Mouse (Mus musculus) limb, embryonic 11.5 days (tissue): ENCODE results near the gene Sh3bgr. TPM values are rescaled to one million over a fixed set of nuclear protein-coding genes. Genes with fewer than 3 reads are reported as not detected.

ENCODE experiments used
- ATAC-seq: fragments of 200-750 bp; cut with Nextera tagmentation; 2 replicates; pipeline ENCODE4 v1.8.0; 2017; ENCODE audit warnings: low read depth; ENCODE audit not compliant: insufficient number of reproducible peaks, low FRiP score, low TSS enrichment
- DNase-seq: peaks from one replicate; pipeline ENCODE4 v3.0.0-alpha.2; 2015; ENCODE audit warnings: low spot score
- H3K27ac ChIP-seq: fragments of 300-500 bp; sonication (generic); replicated peaks from 2 replicates; pipeline ENCODE4 v1.5.1; 2014; ENCODE audit warnings: low read depth, mild to moderate bottlenecking, low read length
- H3K27me3 ChIP-seq: fragments of 300-500 bp; sonication (generic); 2 replicates; pipeline ENCODE4 v1.6.1; 2014; ENCODE audit warnings: mild to moderate bottlenecking, low read length, mixed read lengths; ENCODE audit not compliant: control insufficient read depth, insufficient read depth
- H3K36me3 ChIP-seq: fragments of 300-500 bp; sonication (generic); 2 replicates; pipeline ENCODE4 v1.6.1; 2014; ENCODE audit warnings: mild to moderate bottlenecking, low read length, moderate library complexity, mixed read lengths; ENCODE audit not compliant: control insufficient read depth, insufficient read depth
- H3K4me1 ChIP-seq: fragments of 300-500 bp; sonication (generic); 2 replicates; pipeline ENCODE4 v1.6.1; 2014; ENCODE audit warnings: low read length, mixed read lengths; ENCODE audit not compliant: control insufficient read depth, insufficient read depth
- H3K4me2 ChIP-seq: fragments of 300-500 bp; sonication (generic); 2 replicates; pipeline ENCODE4 v1.6.1; 2014; ENCODE audit warnings: low read depth, mild to moderate bottlenecking, moderate library complexity; ENCODE audit not compliant: severe bottlenecking
- H3K4me3 ChIP-seq: fragments of 300-500 bp; sonication (generic); 2 replicates; pipeline ENCODE4 v1.5.1; 2014; ENCODE audit warnings: low read depth, low read length
- H3K9ac ChIP-seq: fragments of 300-500 bp; sonication (generic); 2 replicates; pipeline ENCODE4 v1.6.1; 2014; ENCODE audit warnings: mild to moderate bottlenecking, low read length
- H3K9me3 ChIP-seq: fragments of 300-500 bp; sonication (generic); 2 replicates; pipeline ENCODE4 v1.6.1; 2016; ENCODE audit warnings: low read length; ENCODE audit not compliant: control insufficient read depth
- WGBS: fragments of 180-500 bp; shearing (Covaris S2); extraction: QIAGEN DNeasy Blood & Tissue Kit; methylation state at CpG from one replicate; pipeline ENCODE4 v1.1.7; 2014; 5-methylcytosine and 5-hydroxymethylcytosine counted together
- polyA plus RNA-seq: library from polyadenylated mRNA; unstranded; fragments of >200 nt; fragmentation: Nextera tagmentation; extraction: Ambion mirVana; gene quantifications from 2 replicates; pipeline ENCODE4 v1.2.1, GENCODE M21; 2014

The Sh3bgr gene
- polyA plus RNA-seq, 1 experiment from 2014 or later: 1.5 TPM

- WGBS: 1% methylated on average over 77 of the region's 77 CpGs
- Histone ChIP-seq H3K9ac (peak within 1 kb of the TSS; percentile 75), H3K27me3 (no peaks in the 10 kb centered on the region), H3K4me3 (peak within 1 kb of the TSS; percentile 84), H3K4me1 (no peaks in the 10 kb centered on the region), H3K27ac (peak within 1 kb of the TSS; percentile 52), H3K9me3 (no peaks in the 10 kb centered on the region), H3K4me2 (peak within 1 kb of the TSS; percentile 55), H3K36me3 (no peaks in the 10 kb centered on the region)
- peak; percentile 100 for DNase-seq
- ATAC-seq: peak; percentile 95
These were observed 8.4 kb upstream of the Sh3bgr start, which contains the start of gene Lca5l for GRCm38 (mm10) chr16:96191531-96192506. TSS of gene Lca5l (minus strand) at chr16:96192271.

DNA sequence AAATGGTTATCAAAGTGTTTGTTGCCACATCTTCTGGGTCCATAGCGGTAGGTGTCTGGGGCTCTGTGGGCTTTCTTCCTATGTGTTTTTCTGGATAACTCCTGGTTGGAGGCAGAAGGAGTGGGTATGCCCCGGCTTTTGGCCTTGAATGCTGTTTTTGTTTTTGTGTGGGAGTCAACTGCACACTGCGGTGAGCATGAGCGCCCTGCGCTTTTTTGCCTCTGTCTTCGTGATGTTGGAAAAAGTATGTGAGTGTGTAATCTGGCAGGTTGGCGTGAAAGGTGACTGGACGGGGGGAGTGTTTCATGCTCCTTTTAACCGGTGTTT lies 415 bp downstream of the Sh3bgr start:
- Histone ChIP-seq H3K4me3 (0 out of 2 replicates have a peak overlapping the region, but pooled peaks have one; percentile 20), H3K27me3 (no peaks in the 10 kb centered on the region), H3K9ac (no peak overlapping the region), H3K4me1 (peaks cover 18% of the 10 kb centered on the region), H3K4me2 (peak overlapping the region; percentile 56), H3K36me3 (no peaks in the 10 kb centered on the region), H3K27ac (no peak overlapping the region), H3K9me3 (no peaks in the 10 kb centered on the region)
- DNase-seq (no peak), ATAC-seq (no peak)
- 48% methylated on average over 9 of the region's 9 CpGs for WGBS

DNA sequence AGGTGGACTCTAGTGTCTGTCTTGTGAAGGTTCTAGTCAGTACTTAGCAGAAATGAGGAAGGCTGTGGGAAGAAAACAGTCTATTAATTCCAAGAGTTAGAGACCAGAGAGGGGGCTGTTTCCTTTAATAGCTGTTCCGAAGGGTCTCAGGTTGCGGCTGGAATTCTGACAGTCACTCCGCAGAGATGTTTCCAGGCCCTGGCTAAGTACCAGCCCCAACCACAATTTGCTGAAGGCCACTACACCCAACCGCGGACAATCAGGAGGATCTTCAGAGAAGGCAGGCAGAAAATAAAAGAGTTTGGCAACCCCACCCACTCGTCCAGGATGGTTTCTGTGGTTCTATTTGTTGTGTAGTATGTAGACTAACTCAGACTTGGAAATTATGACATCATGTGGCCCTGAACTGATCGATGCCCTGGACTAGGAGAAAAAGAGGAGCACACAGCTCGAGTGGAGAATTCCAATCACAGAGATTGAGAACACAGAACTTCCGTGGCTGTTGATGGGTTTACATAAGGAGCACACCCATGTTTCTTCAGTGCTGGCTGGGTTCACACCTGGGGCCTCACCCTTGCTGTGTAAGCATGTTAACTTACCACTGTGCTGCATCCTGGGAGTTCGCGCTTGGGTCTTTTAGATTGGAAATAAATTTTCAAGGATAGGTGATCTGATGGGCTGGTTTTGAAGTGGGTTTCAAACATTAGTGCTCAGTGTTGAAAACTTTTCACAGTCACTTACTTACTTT lies 1.4 kb downstream of the Sh3bgr start:
- WGBS: 60% methylated on average over 11 of the region's 11 CpGs

DNA sequence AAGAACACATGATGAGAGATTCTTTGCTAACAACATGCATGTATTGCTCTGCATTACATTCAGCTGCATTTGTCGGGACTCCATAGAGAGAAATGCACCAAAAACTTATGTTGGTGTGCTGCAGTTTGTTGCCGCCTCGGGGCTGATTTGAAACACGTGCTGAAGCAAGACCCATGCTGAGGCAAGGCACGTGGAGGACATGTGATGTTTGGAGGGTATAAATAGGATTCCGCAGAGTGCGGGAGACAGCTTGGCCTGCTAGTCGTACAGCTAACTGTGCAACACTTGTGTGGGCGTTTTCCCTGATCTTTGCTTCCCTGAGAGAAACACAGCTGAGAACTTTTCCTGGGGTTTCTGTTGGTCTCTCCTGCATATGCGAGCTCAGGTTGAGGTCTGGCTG lies 9.5 kb downstream of the Sh3bgr start:
- Histone ChIP-seq H3K4me3 (no peak overlapping the region), H3K4me2 (no peak overlapping the region), H3K27me3 (no peaks in the 10 kb centered on the region), H3K4me1 (no peaks in the 10 kb centered on the region), H3K27ac (no peak overlapping the region), H3K9me3 (no peaks in the 10 kb centered on the region), H3K9ac (no peak overlapping the region), H3K36me3 (no peaks in the 10 kb centered on the region)
- no peak for DNase-seq
- ATAC-seq: no peak
- WGBS: 77% methylated on average over 10 of the region's 10 CpGs

More for the DNA sequence above, 1.4 kb downstream of the Sh3bgr start:
- H3K4me2 ChIP-seq: no peak overlapping the region
- H3K4me3 ChIP-seq: no peak overlapping the region
- DNase-seq: no peak
- H3K4me1 ChIP-seq: peaks cover 18% of the 10 kb centered on the region
- no peaks in the 10 kb centered on the region for H3K27me3 ChIP-seq
- H3K27ac ChIP-seq: no peak overlapping the region
- no peaks in the 10 kb centered on the region for H3K36me3 ChIP-seq
- H3K9me3 ChIP-seq: no peaks in the 10 kb centered on the region
- no peak overlapping the region for H3K9ac ChIP-seq
- no peak for ATAC-seq

DNA sequence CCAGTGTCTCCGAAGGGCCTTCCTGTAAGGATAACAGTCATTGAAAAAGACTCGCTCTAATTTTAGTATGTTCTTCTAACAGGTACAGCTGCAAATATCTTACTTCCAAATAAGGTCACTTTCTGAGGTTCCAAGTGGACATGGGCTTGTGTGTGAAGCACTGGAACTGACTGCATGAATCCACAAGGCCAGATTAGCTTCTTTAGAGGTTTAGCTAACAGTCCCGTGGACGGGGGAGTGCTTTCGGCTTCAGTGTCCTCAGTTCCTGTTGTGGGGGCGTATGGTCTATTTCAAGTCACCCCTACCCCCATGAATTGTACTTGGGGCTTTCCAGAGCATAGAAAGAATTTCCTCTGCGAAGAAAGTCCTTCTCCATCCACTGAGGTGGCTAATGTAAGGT lies 10.6 kb downstream of the Sh3bgr start:
- Histone ChIP-seq H3K4me2 (no peak overlapping the region), H3K9ac (no peak overlapping the region), H3K4me1 (no peaks in the 10 kb centered on the region), H3K9me3 (no peaks in the 10 kb centered on the region), H3K27ac (no peak overlapping the region), H3K36me3 (no peaks in the 10 kb centered on the region), H3K27me3 (no peaks in the 10 kb centered on the region), H3K4me3 (no peak overlapping the region)
- DNase-seq (no peak), ATAC-seq (no peak)
- WGBS: 87% methylated on average over 7 of the region's 7 CpGs

- Histone ChIP-seq H3K9ac (no peak overlapping the region), H3K9me3 (no peaks in the 10 kb centered on the region), H3K36me3 (no peaks in the 10 kb centered on the region), H3K4me1 (no peaks in the 10 kb centered on the region), H3K27me3 (no peaks in the 10 kb centered on the region), H3K4me3 (no peak overlapping the region), H3K4me2 (no peak overlapping the region), H3K27ac (no peak overlapping the region)
- 92% methylated on average over 4 of the region's 4 CpGs for WGBS
- no peak for ATAC-seq
- no peak for DNase-seq
These were observed 12.8 kb downstream of the Sh3bgr start for GRCm38 (mm10) chr16:96213027-96213426.

- Histone ChIP-seq H3K4me2 (no peak overlapping the region), H3K27ac (no peak overlapping the region), H3K27me3 (no peaks in the 10 kb centered on the region), H3K9ac (no peak overlapping the region), H3K4me3 (no peak overlapping the region), H3K9me3 (no peaks in the 10 kb centered on the region), H3K36me3 (no peaks in the 10 kb centered on the region), H3K4me1 (no peaks in the 10 kb centered on the region)
- WGBS: 82% methylated on average over 5 of the region's 5 CpGs
- DNase-seq (no peak), ATAC-seq (no peak)
These were observed 21.2 kb downstream of the Sh3bgr start for GRCm38 (mm10) chr16:96221491-96221890.

DNA sequence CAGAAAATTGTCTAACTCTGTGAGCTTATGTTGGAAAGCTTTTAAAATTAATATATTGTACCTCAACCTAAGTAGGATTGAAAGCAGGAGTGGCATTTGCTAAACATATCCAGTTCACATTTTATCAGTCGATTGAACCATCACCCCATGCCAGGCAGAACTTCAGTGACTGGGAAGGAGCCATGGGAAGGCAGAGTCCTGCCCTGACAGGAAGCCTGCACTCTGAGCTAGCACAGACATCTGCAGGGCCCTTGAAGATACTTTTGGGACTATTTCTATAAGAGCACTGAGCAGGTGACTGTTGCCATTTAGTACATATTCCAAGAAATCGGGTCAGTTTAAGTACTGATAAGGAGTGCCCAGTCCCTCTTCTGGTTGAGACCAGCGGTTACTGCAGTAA lies 21.7 kb downstream of the Sh3bgr start:
- ATAC-seq (no peak), DNase-seq (no peak)
- H3K9me3 ChIP-seq: no peaks in the 10 kb centered on the region
- no peak overlapping the region for H3K27ac ChIP-seq
- no peak overlapping the region for H3K9ac ChIP-seq
- H3K4me3 ChIP-seq: no peak overlapping the region
- no peaks in the 10 kb centered on the region for H3K36me3 ChIP-seq
- no peak overlapping the region for H3K4me2 ChIP-seq
- H3K4me1 ChIP-seq: no peaks in the 10 kb centered on the region
- 85% methylated on average over 3 of the region's 3 CpGs for WGBS
- H3K27me3 ChIP-seq: no peaks in the 10 kb centered on the region
